Mouse (Mus musculus): ENCODE data around the gene Gast. TPM values are rescaled to one million over a fixed set of nuclear protein-coding genes. Genes with fewer than 3 reads are reported as not detected.

The Gast gene
- polyA plus RNA-seq, 1 experiment from 2014 or later = not detected

GRCm38 (mm10) chr11:100362979-100363562 is 28.9 kb downstream of the Gast start:
- 22% methylated on average over 12 of the region's 12 CpGs for WGBS
- H3K27me3 ChIP-seq = peaks cover 26% of the 10 kb centered on the region
- H3K9ac ChIP-seq (replicated peaks) = no peak overlapping the region
- ATAC-seq (ENCODE audit: insufficient number of reproducible peaks, insufficient read depth, low FRiP score, low TSS enrichment, low read depth) = peak; percentile 26; the same call in 1 of the 2 replicates
- H3K36me3 ChIP-seq = no peaks in the 10 kb centered on the region
- no peak overlapping the region for H3K4me2 ChIP-seq
- no peaks in the 10 kb centered on the region for H3K9me3 ChIP-seq
- H3K4me3 ChIP-seq (replicated peaks) = no peak overlapping the region
- H3K27ac ChIP-seq = no peak overlapping the region
- peaks cover 10% of the 10 kb centered on the region; the same call in 1 of the 2 replicates for H3K4me1 ChIP-seq (replicated peaks)

DNA sequence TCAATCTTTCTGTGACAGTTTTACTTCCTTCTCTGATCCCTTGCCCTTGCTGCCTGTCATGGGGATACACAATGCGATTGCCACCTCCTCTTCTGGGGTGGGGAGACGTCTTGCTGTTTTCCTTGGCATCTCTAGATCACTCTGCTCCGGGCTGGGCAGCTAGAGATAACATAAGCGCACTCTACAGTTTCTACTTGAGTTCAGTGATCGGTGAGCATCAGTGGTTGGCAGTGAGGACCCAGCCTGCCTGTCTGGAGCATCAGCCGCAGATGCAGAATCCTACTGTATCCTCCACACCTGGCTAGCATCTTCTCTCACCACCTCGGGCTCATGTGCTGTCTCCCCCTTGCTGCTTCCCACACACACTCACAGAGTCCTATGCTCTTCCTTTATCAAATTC is 34.9 kb downstream of the Gast start:
- Histone ChIP-seq H3K4me1 (replicated peaks) (0 out of 2 replicates have a peak, but pooled peaks cover 7% of the 10 kb centered on the region), H3K27ac (no peak overlapping the region), H3K9ac (replicated peaks) (no peak overlapping the region), H3K9me3 (no peaks in the 10 kb centered on the region), H3K36me3 (peaks cover 38% of the 10 kb centered on the region), H3K27me3 (no peaks in the 10 kb centered on the region), H3K4me3 (replicated peaks) (no peak overlapping the region), H3K4me2 (no peak overlapping the region)
- ATAC-seq (ENCODE audit: insufficient number of reproducible peaks, insufficient read depth, low FRiP score, low TSS enrichment, low read depth) = no peak
- WGBS = 71% methylated on average over 7 of the region's 7 CpGs

DNA sequence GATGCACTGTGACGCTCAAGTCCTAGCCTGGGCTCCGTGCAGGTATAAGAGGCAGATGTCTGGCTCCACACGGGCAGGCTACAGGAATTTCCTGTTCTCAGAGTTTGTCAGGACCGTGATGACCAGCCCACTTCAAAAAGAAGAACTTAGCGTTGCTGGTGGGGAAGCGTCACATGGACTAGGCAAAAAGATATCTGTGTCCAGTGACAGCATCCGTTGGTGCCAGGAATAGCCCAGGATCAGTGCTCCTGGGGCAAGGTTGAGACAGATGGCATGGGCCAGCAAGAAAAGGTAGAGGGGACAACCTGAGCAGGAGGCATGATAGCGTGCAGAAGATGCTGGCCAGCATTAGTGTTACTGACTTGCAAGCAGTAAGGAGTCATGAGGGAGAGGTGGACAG is 35.6 kb downstream of the Gast start:
- H3K27me3 ChIP-seq = no peaks in the 10 kb centered on the region
- H3K9ac ChIP-seq (replicated peaks) = no peak overlapping the region
- no peak overlapping the region for H3K4me2 ChIP-seq
- WGBS = 68% methylated on average over 8 of the region's 8 CpGs
- ATAC-seq (ENCODE audit: insufficient number of reproducible peaks, insufficient read depth, low FRiP score, low TSS enrichment, low read depth) = no peak
- no peaks in the 10 kb centered on the region for H3K9me3 ChIP-seq
- H3K4me3 ChIP-seq (replicated peaks) = no peak overlapping the region
- 0 out of 2 replicates have a peak, but pooled peaks cover 7% of the 10 kb centered on the region for H3K4me1 ChIP-seq (replicated peaks)
- H3K36me3 ChIP-seq = peaks cover 42% of the 10 kb centered on the region
- no peak overlapping the region for H3K27ac ChIP-seq

DNA sequence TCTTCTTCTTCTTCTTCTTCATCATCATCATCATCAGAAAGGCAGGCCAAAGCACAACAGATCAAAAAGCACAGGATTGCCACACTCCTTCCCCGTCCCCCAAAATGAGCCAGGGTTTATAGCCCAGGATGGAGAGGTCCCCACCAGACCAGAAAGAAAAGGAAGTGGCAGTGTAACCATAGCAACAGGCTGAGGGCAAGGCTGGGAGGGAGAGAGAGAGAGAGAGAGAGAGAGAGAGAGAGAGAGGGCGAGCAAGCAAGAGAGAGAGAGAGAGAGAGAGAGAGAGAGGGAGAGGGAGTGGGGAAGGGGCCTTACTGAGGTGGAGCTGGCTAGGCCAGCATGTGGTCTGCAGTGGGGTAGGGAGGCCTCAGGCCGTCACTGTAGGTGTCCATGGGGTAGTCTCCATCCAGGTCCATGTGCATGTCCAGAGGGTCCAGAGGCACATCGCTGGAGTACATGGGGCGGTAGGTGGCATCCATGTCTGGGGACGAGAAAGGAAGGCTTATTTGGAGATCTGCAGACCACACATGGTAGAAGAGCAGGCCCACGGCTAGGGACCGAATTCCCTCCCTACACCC is 37.9 kb downstream of the Gast start:
- H3K9me3 ChIP-seq = no peaks in the 10 kb centered on the region
- H3K27ac ChIP-seq = no peak overlapping the region
- H3K4me2 ChIP-seq = no peak overlapping the region
- ATAC-seq (ENCODE audit: insufficient number of reproducible peaks, insufficient read depth, low FRiP score, low TSS enrichment, low read depth) = no peak
- no peak overlapping the region; the same call in 1 of the 2 replicates for H3K9ac ChIP-seq (replicated peaks)
- 67% methylated on average over 7 of the region's 8 CpGs for WGBS
- H3K4me1 ChIP-seq (replicated peaks) = 0 out of 2 replicates have a peak, but pooled peaks cover 7% of the 10 kb centered on the region
- H3K4me3 ChIP-seq (replicated peaks) = no peak overlapping the region
- H3K27me3 ChIP-seq = no peaks in the 10 kb centered on the region
- peaks cover 62% of the 10 kb centered on the region for H3K36me3 ChIP-seq

DNA sequence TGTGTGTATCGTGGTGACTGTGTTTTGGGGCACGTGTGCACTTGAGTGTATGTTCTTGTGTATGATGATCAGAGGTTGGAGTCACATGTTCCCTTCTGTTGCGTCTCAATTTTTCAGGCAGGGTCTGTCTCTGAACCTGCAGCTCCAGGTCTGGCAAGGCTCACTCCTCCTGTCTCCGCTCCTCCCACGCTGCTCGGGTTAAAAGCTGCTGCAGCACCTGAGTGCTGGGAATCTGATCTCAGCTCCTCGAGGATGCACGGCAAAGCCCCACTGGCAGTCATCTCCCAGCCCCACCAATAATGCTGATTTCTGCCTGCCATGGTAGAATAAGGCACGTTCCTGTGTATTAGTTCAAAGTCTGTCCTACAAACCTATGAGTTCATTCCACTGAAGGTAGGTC is 40.9 kb downstream of the Gast start:
- H3K4me1 ChIP-seq (replicated peaks) = 0 out of 2 replicates have a peak, but pooled peaks cover 7% of the 10 kb centered on the region
- H3K36me3 ChIP-seq = peaks cover 83% of the 10 kb centered on the region
- no peak overlapping the region for H3K4me2 ChIP-seq
- no peak for ATAC-seq (ENCODE audit: insufficient number of reproducible peaks, insufficient read depth, low FRiP score, low TSS enrichment, low read depth)
- no peak overlapping the region for H3K4me3 ChIP-seq (replicated peaks)
- H3K9me3 ChIP-seq = no peaks in the 10 kb centered on the region
- no peak overlapping the region for H3K9ac ChIP-seq (replicated peaks)
- H3K27ac ChIP-seq = no peak overlapping the region
- H3K27me3 ChIP-seq = no peaks in the 10 kb centered on the region
- WGBS = 86% methylated on average over 9 of the region's 9 CpGs

DNA sequence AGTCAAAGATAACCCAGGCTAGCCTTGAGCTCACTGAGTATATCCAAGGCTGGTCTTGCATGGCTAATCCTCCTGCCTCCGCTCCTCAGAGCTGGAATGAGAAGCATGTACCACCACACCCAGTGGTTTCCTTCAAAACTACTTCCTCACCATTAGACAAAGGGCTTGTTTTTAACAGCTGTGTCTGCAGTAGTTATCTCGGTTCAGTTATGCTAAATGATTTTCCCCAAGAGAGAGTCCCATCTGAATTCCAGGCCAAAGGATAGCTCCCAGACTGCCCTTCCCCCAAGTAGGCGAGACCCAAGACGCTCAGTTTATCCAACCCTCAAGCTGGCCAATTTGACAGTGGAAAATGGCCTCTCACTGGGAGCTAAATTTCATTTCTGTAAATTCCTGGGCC is 41.8 kb downstream of the Gast start:
- WGBS = 82% methylated on average over 4 of the region's 4 CpGs
- H3K9me3 ChIP-seq = no peaks in the 10 kb centered on the region
- H3K9ac ChIP-seq (replicated peaks) = no peak overlapping the region
- H3K27ac ChIP-seq = 0 out of 2 replicates have a peak overlapping the region, but pooled peaks have one; percentile 25
- H3K4me3 ChIP-seq (replicated peaks) = no peak overlapping the region
- no peak overlapping the region for H3K4me2 ChIP-seq
- H3K27me3 ChIP-seq = no peaks in the 10 kb centered on the region
- H3K4me1 ChIP-seq (replicated peaks) = 0 out of 2 replicates have a peak, but pooled peaks cover 7% of the 10 kb centered on the region
- H3K36me3 ChIP-seq = peaks cover 83% of the 10 kb centered on the region
- ATAC-seq (ENCODE audit: insufficient number of reproducible peaks, insufficient read depth, low FRiP score, low TSS enrichment, low read depth) = no peak

GRCm38 (mm10) chr11:100376746-100377389 is 42.7 kb downstream of the Gast start:
- Histone ChIP-seq H3K27me3 (no peaks in the 10 kb centered on the region), H3K9me3 (no peaks in the 10 kb centered on the region), H3K4me3 (replicated peaks) (no peak overlapping the region), H3K4me1 (replicated peaks) (0 out of 2 replicates have a peak, but pooled peaks cover 6% of the 10 kb centered on the region), H3K4me2 (no peak overlapping the region), H3K36me3 (peaks cover 88% of the 10 kb centered on the region), H3K27ac (no peak overlapping the region), H3K9ac (replicated peaks) (no peak overlapping the region)
- no peak for ATAC-seq (ENCODE audit: insufficient number of reproducible peaks, insufficient read depth, low FRiP score, low TSS enrichment, low read depth)
- 90% methylated on average over 21 of the region's 21 CpGs for WGBS

DNA sequence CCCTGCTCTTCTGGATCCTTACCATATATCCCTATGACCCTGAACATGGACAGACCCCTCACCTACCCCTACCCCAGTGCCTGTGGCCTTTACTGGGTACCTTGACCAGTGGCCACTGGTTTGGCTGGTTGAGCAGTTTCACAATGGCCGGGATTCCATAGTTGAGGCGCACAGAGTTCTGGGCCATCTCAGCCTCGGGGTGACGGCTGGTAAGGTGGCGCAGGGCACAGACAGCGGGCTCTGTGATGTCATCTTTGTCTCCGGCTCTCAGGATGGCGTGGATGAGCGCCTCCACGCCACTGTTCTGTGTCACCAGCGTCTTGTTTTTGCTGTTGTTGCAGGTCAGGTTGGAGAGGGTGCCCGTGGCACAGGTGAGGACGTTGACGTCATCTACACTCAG is 43.8 kb downstream of the Gast start:
- H3K27me3 ChIP-seq = no peaks in the 10 kb centered on the region
- H3K9me3 ChIP-seq = no peaks in the 10 kb centered on the region
- H3K4me1 ChIP-seq (replicated peaks) = no peaks in the 10 kb centered on the region
- no peak for ATAC-seq (ENCODE audit: insufficient number of reproducible peaks, insufficient read depth, low FRiP score, low TSS enrichment, low read depth)
- no peak overlapping the region for H3K4me2 ChIP-seq
- H3K36me3 ChIP-seq = peaks cover 89% of the 10 kb centered on the region
- H3K4me3 ChIP-seq (replicated peaks) = no peak overlapping the region
- H3K27ac ChIP-seq = no peak overlapping the region
- H3K9ac ChIP-seq (replicated peaks) = no peak overlapping the region
- WGBS = 93% methylated on average over 14 of the region's 14 CpGs

- H3K27me3 ChIP-seq = no peaks in the 10 kb centered on the region
- no peak overlapping the region for H3K27ac ChIP-seq
- no peaks in the 10 kb centered on the region for H3K9me3 ChIP-seq
- no peak overlapping the region for H3K9ac ChIP-seq (replicated peaks)
- no peak for ATAC-seq (ENCODE audit: insufficient number of reproducible peaks, insufficient read depth, low FRiP score, low TSS enrichment, low read depth)
- H3K4me3 ChIP-seq (replicated peaks) = no peak overlapping the region
- H3K4me1 ChIP-seq (replicated peaks) = no peaks in the 10 kb centered on the region
- H3K36me3 ChIP-seq = peaks cover 89% of the 10 kb centered on the region
- H3K4me2 ChIP-seq = no peak overlapping the region
- 83% methylated on average over 5 of the region's 5 CpGs for WGBS
Observed at GRCm38 (mm10) chr11:100378446-100378845, 44.2 kb downstream of the Gast start.

GRCm38 (mm10) chr11:100379311-100379710 is 45.1 kb downstream of the Gast start:
- H3K9ac ChIP-seq (replicated peaks) = no peak overlapping the region
- H3K36me3 ChIP-seq = peaks cover 84% of the 10 kb centered on the region
- 89% methylated on average over 4 of the region's 4 CpGs for WGBS
- no peak overlapping the region for H3K27ac ChIP-seq
- H3K27me3 ChIP-seq = no peaks in the 10 kb centered on the region
- no peaks in the 10 kb centered on the region for H3K9me3 ChIP-seq
- H3K4me2 ChIP-seq = no peak overlapping the region
- no peak for ATAC-seq (ENCODE audit: insufficient number of reproducible peaks, insufficient read depth, low FRiP score, low TSS enrichment, low read depth)
- no peak overlapping the region for H3K4me3 ChIP-seq (replicated peaks)
- no peaks in the 10 kb centered on the region for H3K4me1 ChIP-seq (replicated peaks)

DNA sequence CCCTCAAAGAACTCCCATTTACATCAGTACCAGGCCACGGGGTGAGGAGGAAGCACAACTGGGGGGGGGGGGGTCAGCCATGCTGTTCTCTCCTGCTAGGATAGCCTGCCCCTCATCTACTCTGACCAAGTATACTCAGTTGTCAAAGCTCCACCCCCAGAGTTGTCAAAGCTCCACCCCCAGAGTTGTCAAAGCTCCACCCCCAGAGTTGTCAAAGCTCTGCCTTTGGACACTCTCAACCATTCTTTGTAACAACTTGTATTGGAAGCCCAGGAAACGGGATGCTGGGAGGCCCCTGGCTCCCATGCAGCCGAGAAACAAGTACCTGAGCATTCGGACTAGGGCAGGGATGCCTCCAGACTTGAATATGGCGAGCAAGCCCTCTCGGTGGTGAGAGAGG is 48.5 kb downstream of the Gast start:
- Histone ChIP-seq H3K4me1 (replicated peaks) (peaks cover 14% of the 10 kb centered on the region), H3K4me2 (no peak overlapping the region), H3K27me3 (no peaks in the 10 kb centered on the region), H3K36me3 (peaks cover 74% of the 10 kb centered on the region), H3K9me3 (no peaks in the 10 kb centered on the region), H3K9ac (replicated peaks) (no peak overlapping the region), H3K4me3 (replicated peaks) (no peak overlapping the region), H3K27ac (no peak overlapping the region)
- 85% methylated on average over 6 of the region's 6 CpGs for WGBS
- no peak for ATAC-seq (ENCODE audit: insufficient number of reproducible peaks, insufficient read depth, low FRiP score, low TSS enrichment, low read depth)
